Mouse (Mus musculus) frontal cortex, postnatal 10 days (tissue): ENCODE results near the gene Tmem150a.

ENCODE experiments used
- DNase-seq, 2 experiments: peaks; one replicate each; pipeline ENCODE4 v3.0.0; 2022; ENCODE audit warnings: low spot score in 2 of 2, mixed read lengths in 1 of 2

Gene Tmem150a

DNA sequence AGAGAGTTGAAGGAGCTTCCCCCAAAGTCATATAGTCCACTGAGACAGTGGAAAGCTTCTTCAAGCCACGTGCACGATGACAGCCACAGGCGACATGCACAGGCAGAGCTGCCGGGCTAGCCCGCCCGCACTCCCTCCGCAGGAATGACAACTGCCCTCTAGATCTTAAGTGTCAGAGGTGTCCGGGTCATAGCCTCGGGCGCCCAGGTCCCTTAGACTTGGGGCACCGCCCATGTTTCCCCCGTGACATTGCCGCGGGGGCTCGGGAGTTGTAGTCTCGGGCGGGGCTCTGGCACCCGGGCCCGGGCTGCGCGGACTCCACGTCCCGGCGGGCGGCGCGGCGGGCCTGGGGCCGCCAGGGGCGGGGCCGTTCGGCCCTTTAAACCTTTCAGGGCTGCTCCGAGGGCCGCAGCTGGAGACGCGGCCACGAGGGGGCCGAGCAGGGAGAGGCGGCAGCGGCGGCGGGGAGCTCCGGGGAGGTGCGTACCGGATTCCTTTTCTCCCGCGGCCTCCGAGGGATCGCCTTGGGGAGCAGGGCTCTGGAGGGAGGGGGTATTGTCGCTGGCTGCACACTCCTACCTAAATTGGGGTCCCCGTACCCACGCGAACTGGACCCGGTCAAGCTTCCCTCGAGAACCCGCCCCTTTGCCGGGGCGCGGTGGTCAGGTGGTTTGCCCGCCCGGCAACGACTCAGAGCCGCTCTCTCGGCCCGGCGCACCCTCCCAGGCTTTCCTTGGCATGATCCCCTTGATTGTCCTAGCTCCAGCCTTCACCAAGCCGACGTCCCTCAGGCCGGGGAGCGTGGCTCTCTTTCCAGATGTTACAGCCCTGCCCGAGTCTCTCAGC lies at the start of gene Tmem150a:
Tmem150a (plus strand) TSS at position 382 of the 846 bp plus-strand sequence.
- DNase-seq: peak; percentile 65 to 79

DNA sequence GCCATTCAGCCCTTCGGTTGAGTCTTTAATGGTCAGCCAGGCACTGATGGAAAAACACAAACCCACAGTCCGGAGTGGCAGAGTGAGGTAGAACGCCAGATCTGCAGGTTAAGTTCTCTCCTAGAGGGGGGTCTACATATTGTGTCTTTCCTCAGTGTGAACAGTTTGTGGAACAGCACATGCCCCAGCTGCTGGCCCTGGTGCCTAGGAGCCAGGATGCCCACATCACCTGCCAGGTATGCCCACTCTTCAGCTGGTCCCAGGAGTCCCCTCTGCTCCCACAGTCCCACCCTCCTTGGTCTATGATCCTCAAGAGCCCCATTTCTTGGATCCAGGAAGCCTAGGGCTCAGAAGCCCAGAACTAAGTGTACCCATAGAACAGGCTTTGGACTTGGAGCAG lies 43.0 kb upstream of the Tmem150a start:
- no peak for DNase-seq

DNA sequence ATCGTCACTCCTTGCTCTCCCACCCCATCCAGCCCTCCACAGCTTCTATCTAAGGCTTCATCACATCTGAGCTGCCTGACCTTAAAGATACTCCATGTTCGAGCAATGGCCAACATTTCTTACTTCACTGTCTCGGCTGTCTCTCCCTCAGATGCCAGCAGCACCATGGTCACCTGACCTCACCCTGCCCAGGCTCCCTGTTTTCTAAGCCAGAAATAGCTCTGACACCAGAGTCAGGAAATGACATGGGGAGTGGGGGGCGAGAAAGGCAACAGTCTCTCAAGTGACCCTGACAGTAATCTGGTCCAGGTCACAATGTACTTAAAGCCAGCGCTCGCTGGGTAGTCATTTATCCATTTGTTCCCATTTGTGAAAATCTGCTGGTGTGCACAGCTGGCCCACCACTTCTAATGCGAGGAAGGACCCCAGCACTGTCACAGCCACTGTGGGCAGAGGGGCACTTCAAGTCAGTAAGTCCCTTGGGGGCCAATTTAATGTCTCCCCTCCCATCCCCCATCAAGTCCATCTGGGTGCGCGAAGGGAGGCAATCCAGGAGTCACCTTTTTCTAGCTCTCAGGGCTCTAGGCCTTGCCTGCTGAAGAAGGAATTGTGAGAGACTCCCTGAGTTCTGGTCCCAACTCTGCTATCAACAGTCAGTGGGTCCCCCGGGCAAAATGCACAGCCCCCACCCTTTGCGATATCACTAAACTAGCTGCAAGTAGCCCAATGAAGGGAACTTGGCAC lies 42.0 kb upstream of the Tmem150a start:
- DNase-seq: no peak

DNA sequence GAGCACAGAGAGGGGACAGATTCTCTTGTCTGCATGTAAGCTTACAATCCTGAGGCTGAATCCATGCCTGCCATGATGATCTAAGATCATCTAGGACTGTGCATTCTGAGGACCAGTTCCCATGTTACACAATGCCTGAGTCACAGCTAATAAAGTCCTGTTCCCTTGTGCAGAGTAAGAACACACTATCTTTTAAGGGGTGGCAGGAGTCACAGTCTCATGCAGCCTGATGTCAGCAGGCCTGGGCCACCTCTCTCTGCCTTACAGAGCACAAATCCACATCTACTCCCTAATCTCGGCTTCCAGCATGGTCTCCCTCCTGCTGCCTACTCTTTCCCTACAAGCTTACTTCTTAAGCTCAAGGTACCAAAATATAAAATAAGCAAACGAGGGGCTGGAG lies 39.9 kb upstream of the Tmem150a start:
- DNase-seq: no peak

DNA sequence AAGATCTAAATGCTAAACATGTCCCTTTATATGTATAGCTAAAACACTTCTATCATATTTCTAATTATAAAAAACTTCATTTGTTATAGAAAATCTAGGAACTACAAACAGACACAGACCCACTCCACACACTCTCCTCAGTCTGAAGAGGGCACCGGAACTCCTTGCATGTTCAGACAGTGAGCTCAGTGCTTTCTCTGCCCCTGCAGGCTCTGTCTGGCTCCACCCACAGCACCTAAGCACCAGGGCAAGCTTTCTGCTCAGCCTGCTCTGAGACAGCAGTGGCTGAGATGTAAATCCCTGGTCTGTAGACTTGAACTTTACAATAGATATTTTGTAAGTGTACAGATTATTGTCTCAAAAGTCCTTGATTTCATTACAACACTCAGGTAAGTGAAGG lies 39.2 kb upstream of the Tmem150a start:
- DNase-seq: no peak

DNA sequence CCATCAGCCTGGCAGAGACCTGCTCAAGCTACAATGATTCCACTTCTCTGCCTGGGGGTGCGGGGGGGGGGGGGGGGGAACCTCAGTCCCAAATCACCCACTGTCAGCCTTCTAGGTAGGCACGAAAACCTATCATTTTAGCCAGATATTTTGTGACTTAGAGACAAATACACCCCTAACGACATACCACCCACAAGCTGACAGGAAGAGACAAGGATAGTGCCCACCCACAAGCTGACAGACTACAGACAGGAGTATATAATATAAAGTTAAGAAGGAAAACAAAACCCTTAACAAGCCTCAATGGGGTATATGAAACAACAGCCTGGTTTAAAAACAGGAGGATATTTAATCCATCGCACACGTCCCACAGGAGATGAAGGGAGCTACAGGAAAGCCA lies 36.8 kb upstream of the Tmem150a start:
- DNase-seq: no peak

DNA sequence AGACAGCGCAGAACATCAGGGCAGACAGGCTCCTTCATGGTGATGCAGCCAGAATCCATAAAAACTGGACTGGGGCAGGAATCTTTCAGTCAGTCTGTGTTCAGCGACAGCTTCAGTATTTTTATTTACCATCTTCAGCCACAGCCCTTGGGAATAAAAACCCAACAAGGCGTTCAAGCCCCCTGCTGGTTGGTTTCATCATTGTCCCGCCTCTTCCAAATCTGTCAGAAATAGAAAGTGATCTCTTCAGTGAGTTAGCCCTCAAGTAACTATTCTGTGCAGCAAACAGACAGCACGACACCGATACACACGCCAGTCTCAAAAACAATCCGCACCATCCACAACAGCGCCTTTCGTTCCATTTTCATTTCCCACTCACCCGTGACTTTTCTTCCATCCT lies 36.2 kb upstream of the Tmem150a start:
- peak in 1 of 2 experiments; percentile 18 for DNase-seq

DNA sequence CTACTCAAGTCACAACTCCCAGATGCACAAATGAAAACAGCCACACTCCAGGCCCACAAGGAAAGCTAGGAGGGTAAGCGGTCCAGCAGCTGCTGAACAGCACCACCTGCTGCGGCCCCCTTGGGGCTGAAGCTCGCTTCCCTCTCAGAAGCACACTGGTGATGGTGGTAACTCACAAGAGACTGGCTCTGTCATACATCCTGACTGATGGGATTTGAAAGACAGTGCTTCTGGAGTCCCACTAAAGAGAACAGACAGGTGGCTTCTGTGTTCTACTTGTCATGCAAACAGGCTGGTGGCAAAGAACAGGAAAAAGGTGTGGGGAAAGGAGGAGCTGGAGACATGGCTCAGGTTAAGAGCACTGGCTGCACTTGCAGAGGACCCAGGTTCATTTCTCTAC lies 32.3 kb upstream of the Tmem150a start:
- no peak for DNase-seq

DNA sequence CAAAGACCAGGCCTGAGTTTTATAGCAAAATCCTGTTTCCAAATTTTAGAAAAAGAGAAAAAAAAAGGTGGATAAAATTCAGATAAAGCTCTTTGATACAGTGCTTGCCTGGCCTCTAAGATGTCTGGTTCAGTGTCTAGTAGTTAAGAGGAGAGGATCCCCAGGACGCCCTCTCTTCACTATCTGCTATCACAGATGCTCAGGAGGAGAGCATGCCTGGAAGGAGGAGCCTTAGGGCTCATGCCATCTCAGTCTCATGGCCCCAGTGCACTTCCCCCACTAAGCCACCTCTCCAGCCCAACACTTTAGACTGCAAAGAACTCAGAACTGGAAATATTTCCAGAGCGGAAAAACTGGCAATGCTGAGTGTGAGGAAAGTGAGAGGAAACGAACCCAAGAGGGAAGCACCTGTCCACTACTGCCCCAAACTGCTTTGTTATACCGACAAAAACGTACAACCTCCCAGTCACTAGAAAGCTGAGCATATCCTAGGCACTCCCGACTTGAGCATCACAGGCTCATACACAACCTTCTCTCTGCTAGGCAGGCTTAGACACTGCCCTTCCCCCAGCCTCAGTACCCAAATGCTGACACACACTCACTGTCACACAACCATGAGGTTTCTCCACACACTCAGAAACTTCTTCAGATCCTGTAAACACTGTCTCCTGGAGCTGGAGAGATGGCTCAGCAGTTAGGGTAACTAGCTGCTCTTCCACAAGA lies 31.3 kb upstream of the Tmem150a start:
- DNase-seq: no peak

DNA sequence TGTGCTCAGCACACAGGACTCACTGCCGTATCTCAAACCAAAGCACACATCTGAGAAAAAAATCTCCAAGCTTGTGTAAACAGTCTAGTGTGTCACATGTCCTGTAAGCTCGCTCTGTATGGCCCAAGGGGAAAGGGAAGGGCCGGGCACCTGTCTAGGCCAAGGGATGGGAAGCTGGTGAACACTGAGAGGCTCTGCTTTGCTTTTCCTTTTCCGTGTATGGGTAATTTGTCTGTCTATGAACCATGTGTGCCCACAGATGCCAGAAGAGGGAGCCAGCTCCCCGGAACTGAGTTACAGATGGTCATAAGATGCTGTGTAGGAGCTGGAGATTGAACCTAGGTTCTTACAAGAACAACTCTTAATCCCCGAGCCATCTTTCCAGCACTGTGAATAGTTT lies 29.0 kb upstream of the Tmem150a start:
- peak in 1 of 2 experiments; percentile 24 for DNase-seq

DNA sequence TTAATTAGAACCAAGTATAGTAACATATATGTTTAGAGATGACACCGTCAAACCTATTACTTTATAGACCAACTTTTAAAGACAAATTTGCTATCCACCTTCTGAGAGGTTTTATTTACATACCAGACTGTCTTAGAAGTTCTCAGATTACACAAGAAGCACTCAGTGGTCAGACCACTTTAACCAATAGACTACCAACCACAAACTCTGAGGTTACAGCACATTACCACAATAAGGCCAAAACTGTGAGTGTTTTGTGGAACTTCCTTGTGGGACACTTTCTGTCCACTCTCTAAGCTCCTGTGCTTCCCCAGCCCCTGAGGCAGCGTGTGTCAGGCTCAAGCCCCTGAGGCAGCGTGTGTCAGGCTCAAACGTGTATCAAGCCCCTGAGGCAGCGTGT lies 26.2 kb upstream of the Tmem150a start:
- DNase-seq: no peak

DNA sequence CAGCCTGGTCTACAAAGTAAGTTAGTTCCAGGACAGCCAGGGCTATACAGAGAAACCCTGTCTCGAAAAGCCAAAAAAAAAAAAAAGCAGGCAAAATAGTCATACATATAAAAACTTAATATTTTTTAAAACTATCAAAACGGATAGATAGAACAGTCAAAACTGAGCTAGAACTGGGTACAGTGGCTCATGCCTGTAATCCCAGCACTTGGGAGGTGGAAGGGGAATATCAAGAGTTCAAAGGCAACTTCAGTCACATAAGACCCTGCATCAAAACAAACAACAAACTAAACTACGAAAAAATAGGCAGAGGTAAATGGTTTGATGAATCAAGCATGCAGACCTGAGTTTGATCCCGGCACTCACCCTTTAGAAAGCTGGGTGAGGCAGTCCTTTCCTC lies 25.1 kb upstream of the Tmem150a start:
- no peak for DNase-seq

DNA sequence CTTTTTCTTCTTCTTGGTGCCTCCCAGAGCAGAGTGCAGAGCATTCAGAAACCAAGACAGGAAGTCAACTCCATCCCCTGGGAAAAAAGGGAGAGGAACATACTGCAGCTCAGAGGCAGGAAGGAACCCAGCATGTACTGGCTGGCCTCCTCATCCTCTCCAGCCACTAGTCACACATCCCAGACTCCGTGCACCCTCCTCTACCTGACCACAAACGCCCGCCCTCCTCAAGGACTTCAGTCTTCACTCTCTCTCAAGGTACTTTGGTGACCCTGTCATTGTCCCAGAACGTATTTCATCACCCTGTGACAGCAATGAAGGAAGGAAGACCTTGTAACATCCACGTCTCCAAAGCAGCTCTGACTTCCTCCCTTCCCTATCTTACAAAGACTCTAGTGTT lies 22.1 kb upstream of the Tmem150a start:
- no peak for DNase-seq

DNA sequence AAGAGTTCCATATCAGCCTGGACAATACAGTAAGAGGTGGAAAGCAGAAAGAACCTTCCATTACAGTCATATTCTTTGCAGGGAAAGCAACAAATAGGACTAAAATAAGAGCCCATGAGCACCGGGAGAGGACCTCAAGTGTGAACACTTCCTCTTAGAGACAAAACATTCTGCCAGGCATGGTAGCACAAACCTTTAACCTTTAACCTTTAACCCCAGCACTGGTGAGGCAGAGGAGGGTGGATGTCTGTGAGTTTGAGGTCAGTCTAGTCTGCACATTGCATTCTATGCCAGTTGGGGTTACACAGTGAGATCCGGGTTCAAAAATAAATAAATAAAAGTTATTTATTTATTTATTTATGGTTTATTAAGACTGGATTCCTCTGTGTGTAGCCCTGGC lies 14.8 kb upstream of the Tmem150a start:
- no peak for DNase-seq

DNA sequence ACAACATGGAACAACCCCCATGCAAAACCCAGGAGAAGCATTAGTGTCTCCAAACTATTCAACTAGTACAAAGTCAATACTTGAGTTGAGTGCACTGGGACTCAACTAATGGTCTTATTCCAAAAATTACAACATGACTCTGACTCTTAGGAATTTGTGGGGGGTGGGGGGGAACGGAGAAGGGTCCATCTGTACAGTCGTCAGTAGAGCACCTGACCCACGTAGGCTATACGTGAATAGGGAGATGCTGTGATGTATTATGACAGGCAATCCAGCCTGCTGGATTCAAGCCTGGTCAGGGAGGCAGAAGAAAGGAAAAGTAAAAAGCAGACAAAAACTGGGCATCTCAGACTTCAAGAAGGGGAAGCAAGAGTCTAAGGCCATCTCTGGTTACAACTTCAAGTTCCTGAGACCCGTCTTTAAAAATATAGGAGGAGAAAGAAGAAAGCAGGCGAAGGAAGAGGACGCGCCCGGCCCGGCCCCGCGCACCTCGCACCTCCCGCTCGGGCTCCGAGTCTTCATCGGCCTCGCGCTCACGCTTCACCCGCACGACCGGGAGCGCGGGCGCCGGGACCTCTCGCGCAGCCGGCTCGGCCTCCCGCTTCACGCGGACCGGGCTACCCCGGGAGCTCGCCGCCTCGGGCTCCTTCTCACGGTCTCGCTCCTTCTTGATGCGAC lies 10.7 kb upstream of the Tmem150a start:
- DNase-seq: no peak

DNA sequence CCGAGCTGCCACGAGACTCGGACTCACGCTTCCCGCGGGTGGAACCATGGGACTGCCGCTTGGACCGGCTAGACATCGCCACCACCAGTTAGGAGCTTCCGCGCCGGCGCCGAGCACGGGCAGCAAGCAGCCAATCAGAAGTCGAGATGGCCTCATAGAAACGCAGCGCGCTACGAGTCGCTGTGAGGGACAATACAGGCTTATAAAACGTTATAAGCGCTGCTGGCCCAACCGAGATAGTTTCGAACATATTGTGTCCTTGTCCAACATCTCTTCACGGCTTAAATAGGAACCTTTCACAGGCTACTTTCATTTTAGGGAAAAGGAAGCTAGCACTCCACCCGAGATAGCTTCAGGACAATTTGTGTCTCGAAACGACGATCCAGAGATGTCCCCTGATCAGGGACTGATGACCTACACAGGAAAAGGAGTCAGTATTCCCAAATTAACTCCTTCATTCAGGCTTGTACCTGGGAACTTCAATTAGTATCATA lies 10.1 kb upstream of the Tmem150a start, which contains the start of gene Usp39:
Usp39 (minus strand) TSS at position 111 of the 494 bp plus-strand sequence.
- peak; percentile 89 to 93 for DNase-seq

DNA sequence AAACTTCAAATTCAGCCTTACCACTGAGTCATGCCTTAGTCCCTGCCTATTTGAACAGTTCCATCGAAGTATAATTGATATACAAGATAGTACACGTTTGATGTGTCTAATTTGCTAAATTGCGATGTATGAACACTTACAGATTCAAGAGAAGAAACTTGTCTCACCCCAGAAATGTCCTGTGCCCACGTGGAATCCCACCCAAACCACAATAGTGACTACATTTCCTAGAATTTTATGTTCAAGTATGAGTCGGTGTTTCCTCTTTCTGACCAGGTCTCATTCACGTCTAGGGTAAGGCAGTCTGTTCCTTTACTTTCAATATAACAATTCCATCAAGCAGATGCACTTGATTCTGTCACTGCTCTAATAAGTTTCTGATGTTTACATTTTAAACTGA lies 9.6 kb upstream of the Tmem150a start:
- DNase-seq: no peak

DNA sequence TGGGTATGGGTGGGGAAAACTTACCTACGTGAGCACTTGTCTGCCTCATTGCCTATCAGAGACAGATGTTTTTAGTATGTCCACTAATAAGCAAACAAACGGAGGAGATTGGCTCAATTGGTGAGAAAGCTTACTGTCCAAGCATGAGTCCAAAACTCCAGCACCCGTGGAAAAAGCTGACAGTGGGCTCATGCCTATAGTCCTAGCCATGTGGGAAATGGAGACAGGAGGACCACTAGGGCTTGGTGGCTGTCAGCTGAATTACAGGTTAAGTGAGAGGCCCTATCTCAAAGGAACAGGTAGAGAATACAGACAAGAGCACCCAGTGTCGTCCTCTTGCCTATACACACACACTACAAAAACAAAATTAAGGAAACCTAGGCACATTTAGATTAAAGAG lies 9.0 kb upstream of the Tmem150a start:
- no peak for DNase-seq

DNA sequence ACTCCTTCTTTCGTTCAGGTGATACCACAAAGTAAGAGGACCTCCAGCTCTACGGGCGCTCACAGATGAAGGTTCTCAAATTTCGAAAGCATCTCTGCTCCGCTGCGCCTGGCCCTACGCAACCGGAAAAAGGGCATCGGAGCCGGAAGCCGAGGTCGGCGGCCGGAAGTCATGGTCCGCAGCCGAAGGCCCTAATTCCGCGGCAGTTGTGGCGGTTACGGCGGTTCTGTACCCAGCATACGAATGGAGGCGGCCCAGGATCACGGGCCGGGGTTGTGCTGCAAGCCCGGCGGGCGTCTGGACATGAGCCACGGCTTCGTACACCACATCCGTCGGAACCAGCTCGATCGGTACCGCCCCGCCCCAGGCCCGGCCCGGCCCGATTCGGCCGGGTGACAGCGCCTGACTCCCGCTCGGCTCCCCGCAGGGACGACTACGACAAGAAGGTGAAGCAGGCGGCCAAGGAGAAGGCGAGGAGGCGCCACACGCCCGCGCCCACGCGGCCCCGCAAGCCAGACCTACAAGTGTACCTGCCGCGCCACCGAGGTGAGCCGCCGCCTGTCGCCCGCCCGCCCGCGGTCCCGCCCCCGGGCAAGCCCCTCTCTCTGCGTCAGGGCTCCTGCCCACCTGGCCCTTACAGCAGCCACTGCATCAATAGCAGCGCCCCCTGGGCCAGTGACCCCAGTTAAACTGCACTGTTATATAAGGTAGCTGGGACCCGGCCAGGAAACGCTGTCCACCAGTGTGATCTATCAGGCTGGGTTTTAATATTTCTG lies 7.9 kb upstream of the Tmem150a start, which contains the start of gene 0610030E20Rik:
0610030E20Rik (plus strand) TSS at position 152 of the 776 bp plus-strand sequence.
- DNase-seq: peak in 1 of 2 experiments; percentile 74

DNA sequence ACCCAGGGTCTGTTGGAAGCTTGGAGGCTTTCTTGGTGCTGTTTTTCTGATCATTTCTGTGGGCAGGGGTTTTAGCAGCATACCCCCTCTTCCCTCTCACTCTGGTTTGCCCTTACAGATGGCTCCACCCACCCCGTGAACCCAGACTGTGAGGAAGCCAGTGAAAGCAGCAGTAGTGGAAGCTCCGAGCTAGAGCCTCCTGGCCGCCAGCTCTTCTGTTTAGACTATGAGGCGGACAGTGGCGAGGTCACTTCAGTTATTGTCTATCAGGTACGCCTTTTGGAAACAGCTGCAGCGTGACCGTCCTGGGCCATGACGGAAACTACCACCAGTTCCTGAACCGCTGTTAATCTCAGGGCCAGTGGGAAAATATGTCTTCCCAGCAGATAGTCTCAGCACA lies 6.8 kb upstream of the Tmem150a start:
- no peak for DNase-seq

DNA sequence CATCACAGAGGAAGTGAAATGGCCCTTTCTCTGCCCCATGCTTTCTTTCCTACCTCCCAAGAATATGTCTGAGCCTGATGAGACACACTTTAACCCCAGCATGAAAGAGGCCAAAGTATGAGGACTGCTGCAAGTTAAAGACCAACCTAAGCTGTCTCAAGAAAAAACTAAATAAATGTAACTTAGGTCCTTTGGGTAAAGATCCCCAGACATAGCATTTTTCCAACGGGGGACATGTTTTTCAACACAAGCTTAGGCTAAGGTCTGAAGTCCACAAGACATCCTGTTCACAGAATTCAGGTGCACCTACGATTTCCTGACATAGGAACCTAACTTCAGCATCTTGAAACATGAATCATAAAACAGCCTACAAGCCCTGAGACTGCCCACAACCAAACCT lies 5.0 kb upstream of the Tmem150a start:
- DNase-seq: no peak
